Mouse (Mus musculus): ENCODE measurements around the gene Prn. TPM values are rescaled to one million over a fixed set of nuclear protein-coding genes. Genes with fewer than 3 reads are reported as not detected.
A peak's percentile ranks its signal among the peaks of the same experiment; 100 is the strongest.

Prn gene
- polyA plus RNA-seq, 1 experiment from 2014 or later = not detected

DNA sequence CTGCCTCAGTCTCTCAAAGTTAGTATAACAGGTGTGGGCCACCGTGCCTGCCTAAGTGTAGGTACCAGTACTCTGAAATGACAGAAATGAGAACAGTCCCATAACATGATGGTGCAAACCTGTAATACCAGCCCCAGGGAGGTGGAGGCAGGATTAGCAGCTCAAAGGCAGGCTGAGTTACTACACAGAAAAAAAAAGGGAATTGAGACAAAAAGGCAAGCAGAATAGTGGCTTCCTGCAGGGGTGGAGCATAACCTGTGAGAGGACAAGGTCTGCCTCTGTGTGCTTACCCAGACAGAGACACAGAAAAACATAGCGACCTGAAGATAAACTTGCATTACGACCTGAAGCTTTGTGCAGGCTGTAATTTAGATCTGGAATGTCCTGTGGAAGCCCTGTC is 66.9 kb downstream of the Prn start:
- no peaks in the 10 kb centered on the region for H3K27me3 ChIP-seq (replicated peaks; ENCODE audit: insufficient read depth, low read length)
- H3K36me3 ChIP-seq (ENCODE audit: insufficient read depth, low read length) = no peaks in the 10 kb centered on the region
- WGBS = 82% methylated on average over 3 of the region's 3 CpGs
- no peak overlapping the region for H3K9ac ChIP-seq (replicated peaks; ENCODE audit: low read depth)
- H3K9me3 ChIP-seq (ENCODE audit: low read length) = no peaks in the 10 kb centered on the region
- H3K4me3 ChIP-seq (ENCODE audit: low read depth, low read length) = no peak overlapping the region
- DNase-seq (ENCODE audit: low spot score) (no peak), ATAC-seq (no peak)
- no peak overlapping the region for H3K27ac ChIP-seq (ENCODE audit: low read length)
- H3K4me1 ChIP-seq (ENCODE audit: insufficient read depth, low read depth, low read length) = no peaks in the 10 kb centered on the region
- TF ChIP-seq CTCF (IDR thresholded peaks at IDR 0.05) = no peak
- TF ChIP-seq EP300 (IDR thresholded peaks at IDR 0.05) = no peak
- no peak overlapping the region for H3K4me2 ChIP-seq (replicated peaks; ENCODE audit: low read depth, low read length)

DNA sequence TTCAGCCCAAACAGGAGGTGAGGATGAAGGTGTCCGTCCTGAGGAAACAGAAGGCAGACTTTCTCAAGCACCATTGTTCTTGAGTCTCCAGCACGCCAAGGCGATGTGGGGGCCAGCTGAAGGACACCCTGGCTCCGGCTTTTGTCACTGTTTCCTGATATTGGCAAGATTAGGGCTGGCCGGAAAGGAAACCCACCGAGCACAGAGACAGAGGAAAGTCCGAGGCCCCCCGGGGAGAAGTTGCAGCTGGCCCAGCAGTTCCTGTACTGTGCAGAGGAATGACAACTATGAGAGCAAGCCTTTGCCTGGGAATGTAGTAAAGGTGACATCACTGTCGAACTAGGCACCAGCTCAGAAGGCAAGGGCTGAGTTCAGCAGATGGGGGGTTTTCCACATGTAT is 71.1 kb downstream of the Prn start:
- 24% methylated on average over 9 of the region's 9 CpGs for WGBS
- H3K27me3 ChIP-seq (replicated peaks; ENCODE audit: insufficient read depth, low read length) = no peaks in the 10 kb centered on the region
- H3K36me3 ChIP-seq (ENCODE audit: insufficient read depth, low read length) = no peaks in the 10 kb centered on the region
- DNase-seq (ENCODE audit: low spot score) = peak; percentile 49
- H3K27ac ChIP-seq (ENCODE audit: low read length) = no peak overlapping the region
- H3K4me1 ChIP-seq (ENCODE audit: insufficient read depth, low read depth, low read length) = no peaks in the 10 kb centered on the region
- no peak overlapping the region for H3K4me3 ChIP-seq (ENCODE audit: low read depth, low read length)
- TF ChIP-seq EP300 (IDR thresholded peaks at IDR 0.05) (0 out of 2 replicates have a peak, but pooled peaks have one; percentile 10), CTCF (IDR thresholded peaks at IDR 0.05) (no peak)
- H3K9me3 ChIP-seq (ENCODE audit: low read length) = no peaks in the 10 kb centered on the region
- no peak overlapping the region for H3K9ac ChIP-seq (replicated peaks; ENCODE audit: low read depth)
- H3K4me2 ChIP-seq (replicated peaks; ENCODE audit: low read depth, low read length) = no peak overlapping the region
- ATAC-seq = peak; percentile 85

DNA sequence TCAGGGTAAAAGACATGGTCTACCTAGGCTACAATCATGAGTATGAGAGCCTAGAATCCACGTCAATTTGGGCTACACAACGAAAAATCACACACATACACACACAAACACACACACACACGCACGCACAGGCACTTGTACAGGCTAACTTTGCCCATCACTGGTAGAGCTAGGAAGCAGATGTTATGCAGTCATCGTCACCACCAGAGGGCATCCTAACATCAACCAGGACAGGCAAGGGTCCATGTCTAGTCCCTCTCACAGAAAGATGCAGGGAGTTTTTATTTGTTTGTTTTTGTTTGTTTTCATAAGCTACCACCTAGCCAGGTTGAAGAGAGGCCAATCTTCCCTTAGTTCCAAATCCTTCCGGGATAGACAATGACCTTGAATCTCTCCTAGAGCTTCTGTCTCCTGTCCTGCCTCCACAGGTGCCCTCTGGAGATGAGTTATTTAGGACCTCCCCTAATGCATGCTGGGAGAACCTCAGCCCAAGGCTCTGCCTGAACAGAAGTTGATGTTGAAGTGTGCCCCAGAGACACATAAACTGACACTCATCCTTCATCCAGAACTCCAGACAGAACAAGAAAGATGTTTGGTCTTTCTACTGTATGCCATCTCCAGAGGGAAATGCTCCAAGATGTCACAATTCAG is 72.9 kb downstream of the Prn start:
- ATAC-seq = peak; percentile 73
- H3K4me2 ChIP-seq (replicated peaks; ENCODE audit: low read depth, low read length) = no peak overlapping the region
- no peaks in the 10 kb centered on the region for H3K9me3 ChIP-seq (ENCODE audit: low read length)
- peak; percentile 88 for DNase-seq (ENCODE audit: low spot score)
- H3K4me1 ChIP-seq (ENCODE audit: insufficient read depth, low read depth, low read length) = no peaks in the 10 kb centered on the region
- H3K36me3 ChIP-seq (ENCODE audit: insufficient read depth, low read length) = no peaks in the 10 kb centered on the region
- TF ChIP-seq CTCF (IDR thresholded peaks at IDR 0.05) (peak; percentile 99), EP300 (IDR thresholded peaks at IDR 0.05) (no peak)
- H3K9ac ChIP-seq (replicated peaks; ENCODE audit: low read depth) = no peak overlapping the region
- no peaks in the 10 kb centered on the region for H3K27me3 ChIP-seq (replicated peaks; ENCODE audit: insufficient read depth, low read length)
- 14% methylated on average over 6 of the region's 6 CpGs for WGBS
- H3K27ac ChIP-seq (ENCODE audit: low read length) = no peak overlapping the region
- H3K4me3 ChIP-seq (ENCODE audit: low read depth, low read length) = no peak overlapping the region

DNA sequence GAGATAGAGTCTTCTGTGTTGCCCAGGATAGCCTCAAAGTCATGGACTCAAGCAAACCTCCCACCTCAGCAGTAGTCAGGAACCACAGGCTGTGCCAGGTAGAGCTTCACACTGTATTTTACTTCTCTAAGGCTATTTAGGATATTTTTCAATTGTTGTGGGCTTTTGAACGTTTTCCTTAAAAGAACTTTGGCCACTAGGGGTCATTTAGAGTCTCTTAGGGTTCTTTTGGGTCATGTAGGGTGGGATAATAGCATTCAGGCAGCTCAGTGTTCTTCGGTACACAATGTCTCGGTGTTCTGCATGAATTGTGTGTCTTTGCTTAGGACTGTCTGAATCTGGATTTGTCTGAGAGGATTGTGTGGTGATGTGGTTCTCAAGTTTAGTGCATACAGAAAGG is 78.2 kb downstream of the Prn start:
- no peaks in the 10 kb centered on the region for H3K36me3 ChIP-seq (ENCODE audit: insufficient read depth, low read length)
- H3K4me1 ChIP-seq (ENCODE audit: insufficient read depth, low read depth, low read length) = no peaks in the 10 kb centered on the region; the same call in 1 of the 2 replicates
- H3K4me2 ChIP-seq (replicated peaks; ENCODE audit: low read depth, low read length) = no peak overlapping the region
- 40% methylated on average over 3 of the region's 3 CpGs for WGBS
- DNase-seq (ENCODE audit: low spot score) = no peak
- no peak overlapping the region for H3K27ac ChIP-seq (ENCODE audit: low read length)
- ATAC-seq = no peak
- no peaks in the 10 kb centered on the region for H3K27me3 ChIP-seq (replicated peaks; ENCODE audit: insufficient read depth, low read length)
- no peak overlapping the region for H3K4me3 ChIP-seq (ENCODE audit: low read depth, low read length)
- TF ChIP-seq EP300 (IDR thresholded peaks at IDR 0.05) = no peak
- peak; percentile 51 for TF ChIP-seq CTCF (IDR thresholded peaks at IDR 0.05)
- H3K9ac ChIP-seq (replicated peaks; ENCODE audit: low read depth) = no peak overlapping the region
- no peaks in the 10 kb centered on the region for H3K9me3 ChIP-seq (ENCODE audit: low read length)

DNA sequence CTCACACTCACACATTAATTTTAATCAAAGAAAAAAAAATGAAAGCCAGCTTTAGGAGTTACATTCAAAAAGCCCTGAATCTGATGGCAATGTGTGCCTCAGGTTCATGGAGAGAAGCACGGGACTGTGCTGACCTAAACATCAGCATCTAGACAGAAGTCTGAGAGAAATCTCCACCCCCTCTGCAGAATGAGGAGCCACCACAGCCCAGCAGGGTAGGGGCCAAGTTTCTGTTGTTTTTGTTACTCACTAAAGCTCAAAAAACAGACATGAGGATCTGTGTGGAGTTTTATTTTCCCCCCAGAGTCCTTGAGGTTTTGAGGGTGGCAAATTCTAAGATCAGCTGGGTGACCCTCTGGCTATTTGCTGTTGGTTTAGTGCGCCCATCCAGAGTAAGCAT is 78.8 kb downstream of the Prn start:
- Histone ChIP-seq H3K9me3 (ENCODE audit: low read length) (no peaks in the 10 kb centered on the region), H3K36me3 (ENCODE audit: insufficient read depth, low read length) (no peaks in the 10 kb centered on the region), H3K4me1 (ENCODE audit: insufficient read depth, low read depth, low read length) (no peaks in the 10 kb centered on the region; the same call in 1 of the 2 replicates), H3K9ac (replicated peaks; ENCODE audit: low read depth) (no peak overlapping the region), H3K4me3 (ENCODE audit: low read depth, low read length) (no peak overlapping the region), H3K4me2 (replicated peaks; ENCODE audit: low read depth, low read length) (no peak overlapping the region), H3K27me3 (replicated peaks; ENCODE audit: insufficient read depth, low read length) (no peaks in the 10 kb centered on the region), H3K27ac (ENCODE audit: low read length) (no peak overlapping the region)
- no peak for ATAC-seq
- no peak for DNase-seq (ENCODE audit: low spot score)
- no peak for TF ChIP-seq CTCF (IDR thresholded peaks at IDR 0.05)
- TF ChIP-seq EP300 (IDR thresholded peaks at IDR 0.05) = no peak
- 68% methylated on average over 2 of the region's 2 CpGs for WGBS

DNA sequence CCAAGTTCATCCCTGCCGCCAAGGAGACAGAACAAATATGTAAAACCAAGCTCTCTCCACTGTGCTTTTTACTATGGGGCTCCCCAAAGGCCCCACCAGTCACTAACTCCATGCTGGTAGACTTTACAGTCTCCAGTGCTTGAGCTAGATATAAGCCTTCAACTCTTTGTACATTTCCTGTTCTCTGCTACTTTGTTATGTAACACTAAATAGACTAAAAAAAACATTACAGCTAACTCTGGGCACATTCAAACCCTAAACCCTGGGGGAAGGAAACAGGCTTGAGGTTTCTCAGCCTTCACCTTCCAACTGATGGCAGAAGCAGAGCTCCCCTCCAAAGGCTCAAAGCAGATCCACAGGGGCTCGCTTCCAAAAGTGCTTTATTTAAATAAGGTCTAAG is 82.7 kb downstream of the Prn start:
- ATAC-seq (no peak), DNase-seq (ENCODE audit: low spot score) (no peak)
- TF ChIP-seq CTCF (IDR thresholded peaks at IDR 0.05) = no peak
- TF ChIP-seq EP300 (IDR thresholded peaks at IDR 0.05) = no peak
- no peak overlapping the region for H3K4me2 ChIP-seq (replicated peaks; ENCODE audit: low read depth, low read length)
- WGBS = 64% methylated on average over 2 of the region's 2 CpGs
- H3K27me3 ChIP-seq (replicated peaks; ENCODE audit: insufficient read depth, low read length) = no peaks in the 10 kb centered on the region
- no peaks in the 10 kb centered on the region for H3K9me3 ChIP-seq (ENCODE audit: low read length)
- H3K36me3 ChIP-seq (ENCODE audit: insufficient read depth, low read length) = 0 out of 2 replicates have a peak, but pooled peaks cover 12% of the 10 kb centered on the region
- H3K9ac ChIP-seq (replicated peaks; ENCODE audit: low read depth) = no peak overlapping the region
- H3K4me1 ChIP-seq (ENCODE audit: insufficient read depth, low read depth, low read length) = no peaks in the 10 kb centered on the region; the same call in 1 of the 2 replicates
- H3K4me3 ChIP-seq (ENCODE audit: low read depth, low read length) = no peak overlapping the region
- H3K27ac ChIP-seq (ENCODE audit: low read length) = no peak overlapping the region

All from lung, postnatal 0 days (tissue).